Mouse (Mus musculus): ENCODE data around the gene Traf3.

DNA sequence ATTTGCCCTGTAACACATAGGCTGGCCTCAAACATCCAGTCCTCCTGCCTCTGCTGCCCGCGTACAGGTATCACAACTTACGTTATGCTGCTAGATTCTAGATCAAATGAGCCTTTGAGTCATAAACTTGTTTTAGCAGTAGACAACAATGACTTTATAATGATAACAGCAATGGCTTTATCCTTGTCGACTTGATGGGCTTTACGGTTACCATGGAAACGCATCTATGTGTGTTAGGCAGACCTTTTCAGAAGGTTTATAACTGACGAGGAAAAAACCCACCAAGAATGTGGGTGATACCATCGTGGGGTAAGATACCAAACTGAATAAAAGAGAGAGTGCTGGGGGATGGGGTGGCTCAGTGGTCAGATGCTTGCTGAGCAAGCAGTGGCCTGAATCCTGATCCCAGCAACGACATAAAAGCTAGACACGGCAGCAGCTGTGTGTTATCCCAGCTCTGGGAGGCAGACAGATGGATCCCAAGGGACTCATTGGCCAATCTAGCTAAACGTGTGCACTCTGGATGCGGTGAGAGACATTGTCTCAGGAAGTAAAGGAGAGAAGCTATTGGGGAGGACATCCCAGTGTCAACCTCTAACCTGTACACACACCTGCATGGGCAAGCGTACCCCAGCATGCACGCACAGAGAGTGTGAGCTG is 41.4 kb upstream of the Traf3 start:
- no peak for TF ChIP-seq CTCF (conservative IDR thresholded peaks at IDR 0.05; ENCODE audit: low read length)
- no peak for TF ChIP-seq NANOG (IDR thresholded peaks at IDR 0.05; ENCODE audit: borderline replicate concordance, low read length)
- no peak for TF ChIP-seq POU5F1 (IDR thresholded peaks at IDR 0.05; ENCODE audit: borderline replicate concordance, low read length)

Measured in E14TG2a.4 (cell line).